9 mouse cellular contexts compared by ENCODE assay signal in the genomic region with DNA sequence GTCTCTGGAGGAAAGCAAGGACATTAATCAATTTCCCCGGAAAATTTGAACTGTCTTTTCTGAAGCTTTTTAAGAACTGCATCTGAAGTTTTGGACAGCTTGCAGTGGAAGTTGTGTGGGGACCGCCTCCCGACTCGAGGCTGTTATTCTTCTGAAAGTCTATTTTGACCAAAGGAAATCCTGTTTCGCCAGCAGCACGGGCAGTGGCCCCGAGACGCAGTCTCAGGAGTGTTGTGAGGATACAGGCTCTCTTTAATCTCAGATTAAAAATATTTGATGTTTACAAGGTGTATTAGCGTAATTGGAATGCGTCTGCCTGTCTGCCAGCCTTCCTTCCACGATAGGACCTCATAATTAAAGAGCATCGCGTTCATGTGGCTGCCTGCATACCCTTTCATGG.
DNase-seq lines count a peak whose midpoint lies in the region; ATAC-seq lines count a peak whose summit lies in the region.
"Had no signal": no experiment of that assay in that cellular context is flagged by ENCODE, and none has a peak within 500 bp of the region (broad histone marks: within the 10 kb centered on the region; RNA-seq: fewer than 3 reads in every experiment).

No protein-coding gene starts in this region.

- no peak overlapping the region for H3K4me2 ChIP-seq in kidney, embryonic 14.5 days (replicated peaks; ENCODE audit: low read depth, low read length)
- peak overlapping the region; percentile 24; the same call in 1 of the 2 replicates for H3K4me2 ChIP-seq in embryonic facial prominence, embryonic 14.5 days (ENCODE audit: low read depth, low read length)

- H3K36me3 ChIP-seq in kidney, embryonic 14.5 days (ENCODE audit: control insufficient read depth, insufficient read depth, low read length), result no peaks in the 10 kb centered on the region
- no peaks in the 10 kb centered on the region for H3K36me3 ChIP-seq in embryonic facial prominence, embryonic 14.5 days (ENCODE audit: control insufficient read depth, insufficient read depth, low read length)

- peak; percentile 35 for DNase-seq in kidney, adult 11 months
- DNase-seq in embryonic facial prominence, embryonic 14.5 days (ENCODE audit: low spot score), result peak; percentile 22
- DNase-seq in kidney, postnatal 14 days, result peak; percentile 52
- DNase-seq in lung, postnatal 36 days, result peak; percentile 56
- no peak for DNase-seq in cerebellum, adult 9-11 months
- DNase-seq in yolk sac, embryonic 10.5 days (ENCODE audit: low spot score), result no peak
- DNase-seq in testis, postnatal 10 days (ENCODE audit: low spot score), result no peak

- 72% methylated on average over 13 of the region's 13 CpGs for WGBS in kidney, embryonic 14.5 days
- 43% methylated on average over 13 of the region's 13 CpGs for WGBS in embryonic facial prominence, embryonic 14.5 days

- ATAC-seq in kidney, embryonic 14.5 days (ENCODE audit: low FRiP score, low TSS enrichment), result no peak
- no peak for ATAC-seq in embryonic facial prominence, embryonic 14.5 days (ENCODE audit: low read depth)

- H3K9me3 ChIP-seq in kidney, embryonic 14.5 days (ENCODE audit: control insufficient read depth, low read length), result no peaks in the 10 kb centered on the region
- no peaks in the 10 kb centered on the region for H3K9me3 ChIP-seq in embryonic facial prominence, embryonic 14.5 days (ENCODE audit: control insufficient read depth, low read length)

- H3K4me1 ChIP-seq in kidney, embryonic 14.5 days (ENCODE audit: control insufficient read depth, insufficient read depth, low read length), result no peaks in the 10 kb centered on the region
- H3K4me1 ChIP-seq in embryonic facial prominence, embryonic 14.5 days (ENCODE audit: control insufficient read depth, insufficient read depth, low read length), result no peaks in the 10 kb centered on the region

- H3K27me3 ChIP-seq in kidney, embryonic 14.5 days (ENCODE audit: control insufficient read depth, insufficient read depth, low read length), result no peaks in the 10 kb centered on the region
- no peaks in the 10 kb centered on the region for H3K27me3 ChIP-seq in embryonic facial prominence, embryonic 14.5 days (replicated peaks; ENCODE audit: control insufficient read depth, insufficient read depth, low read length)

- H3K4me3 ChIP-seq in kidney, embryonic 14.5 days (ENCODE audit: low read length), result no peak overlapping the region
- H3K4me3 ChIP-seq in embryonic facial prominence, embryonic 14.5 days (ENCODE audit: low read depth, low read length), result no peak overlapping the region

- no peak overlapping the region for H3K27ac ChIP-seq in kidney, embryonic 14.5 days (ENCODE audit: low read depth, low read length)
- no peak overlapping the region; the same call in 1 of the 2 replicates for H3K27ac ChIP-seq in embryonic facial prominence, embryonic 14.5 days (replicated peaks; ENCODE audit: low read depth, low read length)
- H3K27ac ChIP-seq: liver, embryonic 14.5 days had no signal

- no peak overlapping the region for H3K9ac ChIP-seq in kidney, embryonic 14.5 days (ENCODE audit: low read depth, low read length)
- H3K9ac ChIP-seq in embryonic facial prominence, embryonic 14.5 days (ENCODE audit: low read depth, low read length), result no peak overlapping the region
- H3K9ac ChIP-seq: liver, embryonic 14.5 days had no signal

Comparison
In these comparisons a context has a peak if more than half of its experiments do, and no peak if none do; other contexts are left out.
1. DNase-seq: peak in kidney, adult 11 months (single experiment), embryonic facial prominence, embryonic 14.5 days (single experiment), kidney, postnatal 14 days (single experiment) and lung, postnatal 36 days (single experiment); none in cerebellum, adult 9-11 months (single experiment), yolk sac, embryonic 10.5 days (single experiment) and testis, postnatal 10 days (single experiment).